Mouse (Mus musculus) hindbrain, embryonic 14.5 days (tissue): ENCODE measurements at regions not wholly inside any gene's neighbourhood (a gene's known extent, or its start where the extent isn't known, plus 50 kb on each side); places are given as distances from the start of the nearest gene placed in this dataset.

ENCODE experiments used
- ATAC-seq: fragments of 200-750 bp; cut with Nextera tagmentation; 2 replicates; pipeline ENCODE4 v1.8.0; 2017; ENCODE audit warnings: moderate number of reproducible peaks, mild to moderate bottlenecking, moderate TSS enrichment, moderate library complexity; ENCODE audit not compliant: low FRiP score
- DNase-seq: peaks from one replicate; pipeline ENCODE4 v3.0.0-alpha.2; 2015; ENCODE audit warnings: low spot score
- H3K27ac ChIP-seq: fragments of 300-500 bp; sonication (generic); 2 replicates; pipeline ENCODE4 v1.5.1; 2014; ENCODE audit warnings: mild to moderate bottlenecking, moderate library complexity
- H3K27me3 ChIP-seq: fragments of 300-500 bp; sonication (generic); 2 replicates; pipeline ENCODE4 v1.6.1; 2014; ENCODE audit warnings: mild to moderate bottlenecking, low read length, mixed read lengths; ENCODE audit not compliant: control insufficient read depth, insufficient read depth
- H3K36me3 ChIP-seq: fragments of 300-500 bp; sonication (generic); replicated peaks from 2 replicates; pipeline ENCODE4 v1.6.1; 2014; ENCODE audit not compliant: control insufficient read depth, insufficient read depth
- H3K4me1 ChIP-seq: fragments of 300-500 bp; sonication (generic); replicated peaks from 2 replicates; pipeline ENCODE4 v1.6.1; 2014; ENCODE audit warnings: antibody characterized with exemption, low read length, mixed read lengths; ENCODE audit not compliant: control insufficient read depth, insufficient read depth
- H3K4me2 ChIP-seq: fragments of 300-500 bp; sonication (generic); replicated peaks from 2 replicates; pipeline ENCODE4 v1.6.1; 2014; ENCODE audit warnings: mild to moderate bottlenecking, moderate library complexity
- H3K4me3 ChIP-seq: fragments of 300-500 bp; sonication (generic); replicated peaks from 2 replicates; pipeline ENCODE4 v1.5.1; 2014; ENCODE audit warnings: mild to moderate bottlenecking, low read length
- H3K9ac ChIP-seq: fragments of 300-500 bp; sonication (generic); 2 replicates; pipeline ENCODE4 v1.6.1; 2014
- H3K9me3 ChIP-seq: fragments of 300-500 bp; sonication (generic); 2 replicates; pipeline ENCODE4 v1.6.1; 2016; ENCODE audit warnings: low read length; ENCODE audit not compliant: control insufficient read depth
- WGBS: fragments of 180-500 bp; shearing (Covaris S2); extraction: QIAGEN DNeasy Blood & Tissue Kit; methylation state at CpG from one replicate; pipeline ENCODE4 v1.1.7; 2014; 5-methylcytosine and 5-hydroxymethylcytosine counted together

DNA sequence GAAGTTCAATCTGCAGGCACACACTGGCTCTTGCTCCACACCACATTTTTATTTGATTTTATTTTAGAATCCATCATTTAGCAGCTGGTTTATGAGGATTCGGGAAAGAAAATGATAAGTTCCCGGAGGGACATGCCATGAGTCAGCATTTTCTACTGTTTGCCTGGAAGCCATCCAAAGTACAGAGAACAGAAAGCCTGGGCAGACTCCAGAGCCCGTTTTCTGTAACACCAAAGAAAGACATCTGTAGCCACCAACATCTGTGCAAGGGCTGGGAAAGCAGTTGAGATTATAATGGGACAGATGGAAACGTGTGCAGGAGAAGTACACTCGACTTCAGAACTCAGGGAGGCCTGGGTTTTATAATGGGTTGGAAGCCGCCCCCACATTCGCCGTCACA is 62.8 kb upstream of the Pum3 start:
- ATAC-seq (no peak), DNase-seq (no peak)
- H3K4me1 ChIP-seq: no peaks in the 10 kb centered on the region
- no peak overlapping the region for H3K27ac ChIP-seq
- H3K4me3 ChIP-seq: no peak overlapping the region
- H3K9me3 ChIP-seq: no peaks in the 10 kb centered on the region
- no peaks in the 10 kb centered on the region for H3K36me3 ChIP-seq
- no peaks in the 10 kb centered on the region for H3K27me3 ChIP-seq
- 80% methylated on average over 8 of the region's 8 CpGs for WGBS
- no peak overlapping the region for H3K4me2 ChIP-seq
- H3K9ac ChIP-seq: no peak overlapping the region

DNA sequence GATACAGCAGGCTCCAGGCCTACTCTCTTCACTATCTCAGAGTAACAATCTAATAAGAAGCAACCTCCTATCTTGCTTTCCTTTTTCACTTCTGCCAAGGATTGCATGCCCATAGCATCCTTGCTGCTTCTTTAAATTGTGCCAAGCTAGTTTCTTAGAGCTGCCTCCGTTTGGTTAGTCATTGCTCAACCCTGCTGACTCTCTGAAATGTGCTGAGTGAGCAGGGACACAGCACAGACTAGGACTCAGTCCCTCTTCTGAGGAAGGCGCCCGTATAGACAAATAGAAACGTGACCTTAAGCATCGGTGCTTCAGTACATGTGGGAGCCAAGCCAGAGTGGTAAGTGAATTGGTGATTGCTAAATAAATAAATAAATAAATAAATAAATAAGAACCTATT is 62.2 kb upstream of the Pum3 start:
- WGBS: 90% methylated on average over 5 of the region's 5 CpGs
- Histone ChIP-seq H3K4me3 (no peak overlapping the region), H3K36me3 (no peaks in the 10 kb centered on the region)

DNA sequence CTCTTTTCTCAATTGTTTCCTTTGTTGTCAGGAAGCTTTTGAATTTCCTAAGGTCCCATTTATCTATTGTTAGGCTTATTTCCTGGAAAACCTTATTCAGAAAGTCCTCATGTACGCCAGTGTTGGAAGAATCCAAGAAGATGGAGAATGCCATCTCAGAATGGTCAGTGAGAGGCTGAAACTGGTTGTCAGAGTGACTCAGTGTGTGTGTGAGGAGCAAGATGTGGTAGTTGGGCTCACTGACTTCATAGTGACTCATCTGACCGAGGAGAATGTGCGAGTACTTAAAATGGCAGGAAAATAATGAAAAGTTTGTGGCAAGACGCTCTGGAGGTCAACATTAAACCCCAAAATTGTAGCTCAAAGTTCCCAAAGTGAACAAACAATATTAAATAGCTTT is 59.4 kb upstream of the Pum3 start:
- Histone ChIP-seq H3K9ac (no peak overlapping the region), H3K4me2 (no peak overlapping the region), H3K36me3 (no peaks in the 10 kb centered on the region), H3K27ac (no peak overlapping the region), H3K4me1 (no peaks in the 10 kb centered on the region), H3K9me3 (no peaks in the 10 kb centered on the region), H3K27me3 (no peaks in the 10 kb centered on the region), H3K4me3 (no peak overlapping the region)
- 77% methylated on average over 4 of the region's 4 CpGs for WGBS
- no peak for DNase-seq
- ATAC-seq: no peak

More for the DNA sequence above, 62.2 kb upstream of the Pum3 start:
- H3K9me3 ChIP-seq: no peaks in the 10 kb centered on the region
- no peak for DNase-seq
- H3K27ac ChIP-seq: no peak overlapping the region
- no peaks in the 10 kb centered on the region for H3K27me3 ChIP-seq
- no peaks in the 10 kb centered on the region for H3K4me1 ChIP-seq
- ATAC-seq: no peak
- H3K4me2 ChIP-seq: no peak overlapping the region
- no peak overlapping the region for H3K9ac ChIP-seq
